Mouse (Mus musculus) ES-E14 (cell line): Measurements from ENCODE around the gene Alg14.

ENCODE experiments used
- CHD2 ChIP-seq: IDR thresholded peaks from 2 replicates; pipeline ENCODE4 v1.6.1; 2014; ENCODE audit warnings: mild to moderate bottlenecking, low read depth, low read length, inconsistent platforms
- HCFC1 ChIP-seq: IDR thresholded peaks from 2 replicates; pipeline ENCODE4 v1.6.1; 2012; ENCODE audit warnings: low read length, inconsistent platforms, borderline replicate concordance; ENCODE audit not compliant: insufficient read depth
- MAFK ChIP-seq: IDR thresholded peaks from 2 replicates; pipeline ENCODE4 v1.6.1; 2014; ENCODE audit warnings: mild to moderate bottlenecking, low read depth, low read length, inconsistent platforms; ENCODE audit not compliant: insufficient read depth
- ZC3H11A ChIP-seq: IDR thresholded peaks from 2 replicates; pipeline ENCODE4 v1.6.1; 2012; ENCODE audit warnings: low read depth, mild to moderate bottlenecking, inconsistent platforms, low read length, borderline replicate concordance
- ZNF384 ChIP-seq: IDR thresholded peaks from 2 replicates; pipeline ENCODE4 v1.6.1; 2012; ENCODE audit warnings: low read depth, low read length, inconsistent platforms

DNA sequence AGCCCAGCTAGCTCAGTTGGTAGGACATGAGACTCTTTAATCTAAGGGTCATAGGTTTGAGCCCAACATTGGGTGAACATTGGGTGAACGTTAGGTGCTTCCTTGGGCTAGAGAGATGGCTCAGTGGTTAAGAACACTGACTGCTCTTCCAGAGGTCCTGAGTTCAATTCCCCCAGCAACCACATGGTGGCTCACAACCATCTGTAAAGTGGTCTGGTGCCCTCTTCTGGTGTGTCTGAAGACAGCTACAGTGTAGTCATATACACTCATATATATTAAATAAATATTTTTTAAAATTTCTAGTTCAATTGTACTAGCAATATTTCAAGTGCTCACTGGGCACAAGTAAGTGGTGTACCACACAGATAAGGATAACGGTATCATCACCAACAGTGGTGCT is 4.4 kb upstream of the Alg14 start:
- TF ChIP-seq ZC3H11A (no peak), ZNF384 (no peak), HCFC1 (no peak), MAFK (no peak), CHD2 (no peak)
